Mouse (Mus musculus) cerebellum, adult 2 months (tissue): Measurements from ENCODE around the gene Vmn1r74.

Source experiments
- CTCF ChIP-seq: fragments of 200-500 bp; IDR thresholded peaks from 2 replicates; pipeline ENCODE4 v1.5.1; 2011; ENCODE audit warnings: low read depth, mild to moderate bottlenecking, control low read depth, low read length, moderate library complexity, borderline replicate concordance; ENCODE audit not compliant: insufficient read depth
- POLR2A ChIP-seq: fragments of 200-500 bp; IDR thresholded peaks from 2 replicates; pipeline ENCODE4 v1.6.1; 2011; ENCODE audit warnings: low read length, control low read depth, borderline replicate concordance; ENCODE audit not compliant: insufficient read depth

GRCm38 (mm10) chr7:11822166-11822565 is 11.6 kb upstream of the Vmn1r74 start:
- TF ChIP-seq CTCF, result no peak
- TF ChIP-seq POLR2A, result no peak
